Mouse (Mus musculus): Measurements from ENCODE around the gene Gm20683. TPM values are rescaled to one million over a fixed set of nuclear protein-coding genes. Genes with fewer than 3 reads are reported as not detected.

Gm20683 gene
- polyA plus RNA-seq, 1 experiment = 0.67 TPM

DNA sequence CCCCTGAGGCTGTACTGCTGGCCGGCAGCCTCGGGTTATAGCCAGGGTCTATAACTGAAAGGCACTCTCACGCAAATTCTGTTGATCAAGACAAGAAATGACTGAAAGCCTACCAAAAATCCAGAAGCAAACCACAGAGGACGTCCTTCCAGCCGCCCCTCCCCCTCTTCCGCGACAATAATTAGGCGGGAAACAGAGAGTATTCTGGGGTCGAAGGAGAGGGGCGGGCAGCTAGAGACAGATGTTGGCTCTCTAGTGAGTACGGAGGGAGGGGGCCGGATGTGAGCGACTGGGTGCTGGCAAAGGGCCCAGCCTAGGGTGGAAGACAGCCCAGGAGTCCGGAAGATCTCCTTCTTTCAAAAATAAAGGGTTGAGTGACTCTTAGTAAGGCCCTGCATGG, 48.9 kb downstream of the Gm20683 start, which contains the start of gene Fam173a:
Fam173a (minus strand) TSS at position 287 of the 400 bp plus-strand sequence.
- Histone ChIP-seq H3K79me2 (ENCODE audit: control insufficient read depth, insufficient read depth) (no peaks in the 10 kb centered on the region), H3K4me3 (peak within 1 kb of the TSS; percentile 65), H3K36me3 (ENCODE audit: control insufficient read depth, insufficient read depth) (no peaks in the 10 kb centered on the region), H3K27me3 (ENCODE audit: control insufficient read depth, insufficient read depth, insufficient read length) (no peaks in the 10 kb centered on the region), H3ac (ENCODE audit: control insufficient read depth, insufficient read length) (peak within 1 kb of the TSS; percentile 19), H3K4me2 (ENCODE audit: low read depth) (peak within 1 kb of the TSS; percentile 90)
- TF ChIP-seq MAX (IDR thresholded peaks at IDR 0.05; ENCODE audit: low read depth) = no peak
- no peak for TF ChIP-seq POLR2AphosphoS2 (IDR thresholded peaks at IDR 0.05; ENCODE audit: insufficient read length, low read depth)
- TF ChIP-seq E2F4 (IDR thresholded peaks at IDR 0.05; ENCODE audit: insufficient read depth) = no peak
- TF ChIP-seq POLR2A (IDR thresholded peaks at IDR 0.05; ENCODE audit: insufficient read length, low read depth) = no peak
- TF ChIP-seq USF1 (IDR thresholded peaks at IDR 0.05; ENCODE audit: low read depth) = no peak
- no peak for TF ChIP-seq TCF3 (IDR thresholded peaks at IDR 0.05; ENCODE audit: insufficient read length, low read depth)
- no peak for TF ChIP-seq MYOG (IDR thresholded peaks at IDR 0.05; ENCODE audit: control insufficient read depth in 1 of 3, insufficient read depth in 1 of 3, insufficient read length in 2 of 3, low read depth in 2 of 3)
- TF ChIP-seq CEBPB (IDR thresholded peaks at IDR 0.05; ENCODE audit: insufficient read depth, poor library complexity, severe bottlenecking) = no peak
- no peak for TF ChIP-seq REST (IDR thresholded peaks at IDR 0.05; ENCODE audit: insufficient read depth, insufficient read length)
- TF ChIP-seq TCF12 (IDR thresholded peaks at IDR 0.05; ENCODE audit: insufficient read depth, poor library complexity, severe bottlenecking) = no peak
- no peak for TF ChIP-seq SRF (IDR thresholded peaks at IDR 0.05; ENCODE audit: control insufficient read depth, insufficient read length, low read depth)
- TF ChIP-seq MYOD1 (IDR thresholded peaks at IDR 0.05; ENCODE audit: control insufficient read depth in 1 of 3, insufficient read length in 2 of 3, low read depth in 2 of 3) = no peak

DNA sequence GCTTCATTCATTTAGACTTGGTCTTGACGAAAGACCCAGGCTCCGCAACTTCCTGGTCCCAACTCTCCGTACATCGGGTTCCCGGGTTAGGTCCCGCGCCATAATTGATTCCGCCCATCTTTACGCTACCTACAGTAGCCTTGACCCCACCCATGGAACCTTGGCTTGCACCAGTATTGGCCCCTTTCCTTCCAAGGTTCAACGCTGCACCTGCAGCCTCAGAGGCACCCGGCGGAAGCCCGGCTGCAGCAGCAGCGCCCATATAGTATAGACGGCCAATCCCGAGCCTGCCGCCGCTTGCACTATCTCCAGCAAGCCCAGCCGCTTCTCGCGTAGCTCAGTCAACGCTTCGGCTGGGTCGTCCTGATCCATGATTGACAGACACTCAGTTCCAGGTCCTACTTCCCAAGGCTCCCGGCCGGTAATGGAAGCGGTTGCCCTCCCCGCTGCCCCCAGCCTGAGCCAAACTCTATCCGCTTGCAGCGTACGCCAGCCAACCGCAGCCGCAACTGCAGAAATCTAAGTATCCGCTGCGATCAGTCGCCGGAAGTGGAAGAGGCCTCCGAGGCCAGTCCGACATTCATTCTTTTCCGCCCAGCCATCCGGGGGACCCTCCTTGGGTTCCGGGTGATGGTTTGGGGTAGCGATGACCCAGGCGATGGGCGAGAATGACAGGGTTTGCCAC, 49.6 kb downstream of the Gm20683 start:
- Histone ChIP-seq H3K79me2 (ENCODE audit: control insufficient read depth, insufficient read depth) (no peaks in the 10 kb centered on the region), H3ac (ENCODE audit: control insufficient read depth, insufficient read length) (peak overlapping the region; percentile 19)
- TF ChIP-seq POLR2AphosphoS2 (IDR thresholded peaks at IDR 0.05; ENCODE audit: insufficient read length, low read depth) (peak; percentile 91), MYOG (IDR thresholded peaks at IDR 0.05; ENCODE audit: control insufficient read depth in 1 of 3, insufficient read depth in 1 of 3, insufficient read length in 2 of 3, low read depth in 2 of 3) (peak in 1 of 3 experiments; percentile 16), TCF3 (IDR thresholded peaks at IDR 0.05; ENCODE audit: insufficient read length, low read depth) (no peak), POLR2A (IDR thresholded peaks at IDR 0.05; ENCODE audit: insufficient read length, low read depth) (peak; percentile 85)

DNA sequence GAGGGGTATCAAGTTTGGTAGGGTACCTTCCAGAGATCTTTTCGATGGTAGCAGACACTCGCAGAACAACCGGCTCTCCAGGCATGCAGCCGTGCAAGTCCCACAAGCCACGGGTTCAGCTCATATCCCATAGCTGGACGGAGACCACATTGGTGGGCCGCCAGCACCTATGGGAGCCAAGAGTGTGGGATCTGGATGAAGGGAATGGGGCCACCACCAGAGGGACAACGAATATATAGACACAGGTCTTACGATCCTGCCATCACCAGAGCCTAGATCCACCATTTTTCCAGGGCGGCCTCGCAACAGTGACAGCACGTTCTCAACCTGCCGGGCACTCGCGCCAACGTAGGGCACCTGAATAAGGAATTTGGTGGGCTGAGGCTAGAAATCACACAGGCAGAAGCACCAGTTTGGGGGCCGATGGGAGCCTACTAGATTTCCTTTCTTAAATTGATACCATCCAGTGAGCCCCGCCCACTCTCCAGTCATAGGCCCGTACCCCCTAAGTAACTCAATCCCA, 50.2 kb downstream of the Gm20683 start:
- TF ChIP-seq SRF (IDR thresholded peaks at IDR 0.05; ENCODE audit: control insufficient read depth, insufficient read length, low read depth) (no peak), POLR2AphosphoS2 (IDR thresholded peaks at IDR 0.05; ENCODE audit: insufficient read length, low read depth) (peak; percentile 12)
- H3K4me2 ChIP-seq (ENCODE audit: low read depth) = peak overlapping the region; percentile 90
- H3K79me2 ChIP-seq (ENCODE audit: control insufficient read depth, insufficient read depth) = no peaks in the 10 kb centered on the region
- no peaks in the 10 kb centered on the region for H3K36me3 ChIP-seq (ENCODE audit: control insufficient read depth, insufficient read depth)
- peak overlapping the region; percentile 65 for H3K4me3 ChIP-seq
- no peaks in the 10 kb centered on the region for H3K27me3 ChIP-seq (ENCODE audit: control insufficient read depth, insufficient read depth, insufficient read length)
- H3ac ChIP-seq (ENCODE audit: control insufficient read depth, insufficient read length) = peak overlapping the region; percentile 19

More for the DNA sequence above, 49.6 kb downstream of the Gm20683 start:
- H3K4me3 ChIP-seq = peak overlapping the region; percentile 65
- no peaks in the 10 kb centered on the region for H3K36me3 ChIP-seq (ENCODE audit: control insufficient read depth, insufficient read depth)
- H3K4me2 ChIP-seq (ENCODE audit: low read depth) = peak overlapping the region; percentile 90
- H3K27me3 ChIP-seq (ENCODE audit: control insufficient read depth, insufficient read depth, insufficient read length) = no peaks in the 10 kb centered on the region

DNA sequence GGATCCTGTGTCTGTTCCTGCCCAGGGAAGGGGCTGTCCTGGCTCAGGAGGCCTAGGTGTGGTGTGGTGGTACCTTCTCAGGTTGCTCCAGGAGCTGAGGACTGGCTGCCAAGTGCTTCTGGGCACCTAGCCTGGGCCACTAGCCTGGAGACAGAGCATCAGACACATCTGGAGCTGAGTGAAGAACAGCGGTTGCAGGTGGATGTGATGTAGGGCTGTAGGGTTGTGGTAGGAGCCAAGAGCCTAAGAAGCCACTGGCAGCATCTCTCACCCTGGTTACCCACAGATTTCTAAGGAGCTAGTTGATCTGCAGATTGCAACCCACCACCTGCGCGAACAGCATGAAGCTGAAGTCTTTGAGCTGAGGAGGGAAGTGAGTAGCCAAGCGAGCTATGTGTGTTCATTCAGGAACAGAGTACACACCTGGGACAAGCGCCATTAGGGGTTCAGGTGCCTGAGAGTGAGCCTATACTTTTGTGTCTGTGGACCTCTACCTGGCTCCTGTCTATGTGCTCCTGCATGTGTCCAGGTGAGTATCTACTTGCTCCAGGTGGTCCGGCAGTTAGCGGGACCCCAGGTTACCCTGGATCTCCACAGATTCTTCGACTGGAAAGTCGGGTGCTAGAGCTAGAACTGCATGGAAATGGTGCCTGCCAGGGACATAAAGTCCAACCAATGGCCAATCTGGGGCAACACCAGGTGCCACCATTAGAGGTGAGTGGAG, 54.6 kb downstream of the Gm20683 start:
- H3K36me3 ChIP-seq (ENCODE audit: control insufficient read depth, insufficient read depth) = peaks cover 1% of the 10 kb centered on the region
- H3K4me3 ChIP-seq = no peak overlapping the region
- H3ac ChIP-seq (ENCODE audit: control insufficient read depth, insufficient read length) = no peak overlapping the region
- H3K79me2 ChIP-seq (ENCODE audit: control insufficient read depth, insufficient read depth) = no peaks in the 10 kb centered on the region
- no peak overlapping the region for H3K4me2 ChIP-seq (ENCODE audit: low read depth)
- TF ChIP-seq POLR2AphosphoS2 (IDR thresholded peaks at IDR 0.05; ENCODE audit: insufficient read length, low read depth) (peak; percentile 58), MYOG (IDR thresholded peaks at IDR 0.05; ENCODE audit: control insufficient read depth in 1 of 3, insufficient read depth in 1 of 3, insufficient read length in 2 of 3, low read depth in 2 of 3) (no peak)
- H3K27me3 ChIP-seq (ENCODE audit: control insufficient read depth, insufficient read depth, insufficient read length) = no peaks in the 10 kb centered on the region

DNA sequence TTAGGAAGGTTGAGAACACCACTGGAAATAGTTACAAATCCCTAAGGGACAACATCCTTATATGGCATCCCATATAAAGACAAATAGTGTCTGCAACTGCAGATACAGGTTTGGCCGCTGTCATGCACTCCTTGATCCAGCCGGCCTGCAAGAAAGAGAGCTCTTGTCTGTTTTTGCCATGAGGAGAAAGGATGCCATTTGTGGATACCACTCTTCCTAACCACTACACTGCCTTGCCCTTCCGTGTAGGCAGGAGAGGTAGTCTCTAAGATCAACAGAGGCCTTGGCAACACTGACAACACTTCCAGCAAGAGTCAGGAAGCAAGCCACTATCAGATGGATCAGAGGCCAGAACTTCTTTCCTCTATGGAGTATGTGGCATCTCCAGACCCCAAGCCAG, 55.3 kb downstream of the Gm20683 start, which contains the start of gene Ccdc78:
Ccdc78 (plus strand) TSS at position 301 of the 400 bp plus-strand sequence.
- TF ChIP-seq REST (IDR thresholded peaks at IDR 0.05; ENCODE audit: insufficient read depth, insufficient read length) = no peak
- TF ChIP-seq E2F4 (IDR thresholded peaks at IDR 0.05; ENCODE audit: insufficient read depth) = no peak
- no peak for TF ChIP-seq MYOD1 (IDR thresholded peaks at IDR 0.05; ENCODE audit: control insufficient read depth in 1 of 3, insufficient read length in 2 of 3, low read depth in 2 of 3)
- TF ChIP-seq TCF12 (IDR thresholded peaks at IDR 0.05; ENCODE audit: insufficient read depth, poor library complexity, severe bottlenecking) = no peak
- no peak for TF ChIP-seq POLR2A (IDR thresholded peaks at IDR 0.05; ENCODE audit: insufficient read length, low read depth)
- TF ChIP-seq POLR2AphosphoS2 (IDR thresholded peaks at IDR 0.05; ENCODE audit: insufficient read length, low read depth) = no peak
- no peak for TF ChIP-seq USF1 (IDR thresholded peaks at IDR 0.05; ENCODE audit: low read depth)
- H3K27me3 ChIP-seq (ENCODE audit: control insufficient read depth, insufficient read depth, insufficient read length) = no peaks in the 10 kb centered on the region
- peak within 1 kb of the TSS; percentile 97 for H3K4me2 ChIP-seq (ENCODE audit: low read depth)
- H3ac ChIP-seq (ENCODE audit: control insufficient read depth, insufficient read length) = peak within 1 kb of the TSS; percentile 0
- H3K79me2 ChIP-seq (ENCODE audit: control insufficient read depth, insufficient read depth) = no peaks in the 10 kb centered on the region
- H3K36me3 ChIP-seq (ENCODE audit: control insufficient read depth, insufficient read depth) = peaks cover 4% of the 10 kb centered on the region
- H3K4me3 ChIP-seq = peak within 1 kb of the TSS; percentile 52
